In genomic region chrX:48669588-48669987, GRCm38 (mm10) we compare ENCODE assay signal across 22 mouse cellular contexts. TPM values are rescaled to one million over a fixed set of nuclear protein-coding genes. Genes with fewer than 3 reads are reported as not detected.
A peak's percentile ranks its signal among the peaks of the same experiment; 100 is the strongest.
DNase-seq lines count a peak whose midpoint lies in the region; ATAC-seq and TF ChIP-seq lines count a peak whose summit lies in the region.
"Had no signal": no experiment of that assay in that cellular context is flagged by ENCODE, and none has a peak within 500 bp of the region (broad histone marks: within the 10 kb centered on the region; RNA-seq: fewer than 3 reads in every experiment).

No protein-coding gene starts in this region.

- no peaks in the 10 kb centered on the region for H3K9me3 ChIP-seq in forebrain, postnatal 0 days (ENCODE audit: low read length)
- H3K9me3 ChIP-seq in forebrain, embryonic 13.5 days (replicated peaks): no peaks in the 10 kb centered on the region
- no peaks in the 10 kb centered on the region for H3K9me3 ChIP-seq in lung, embryonic 14.5 days (ENCODE audit: low read depth, low read length)
- no peaks in the 10 kb centered on the region for H3K9me3 ChIP-seq in E14TG2a.4 (ENCODE audit: low read length)
- H3K9me3 ChIP-seq: forebrain, embryonic 12.5 days; G1E; megakaryocyte, embryonic 14.5 days had no signal

- H3K9ac ChIP-seq in forebrain, postnatal 0 days: no peak overlapping the region
- no peak overlapping the region for H3K9ac ChIP-seq in forebrain, embryonic 13.5 days
- H3K9ac ChIP-seq in lung, embryonic 14.5 days: no peak overlapping the region
- H3K9ac ChIP-seq: forebrain, embryonic 12.5 days had no signal

- ATAC-seq in forebrain, postnatal 0 days: no peak
- no peak for ATAC-seq in forebrain, embryonic 13.5 days
- no peak for ATAC-seq in lung, embryonic 14.5 days (ENCODE audit: insufficient read depth)
- ATAC-seq: hindbrain, postnatal 0 days had no signal

- WGBS in forebrain, postnatal 0 days: 59% methylated on average over 3 of the region's 3 CpGs
- 70% methylated on average over 3 of the region's 3 CpGs for WGBS in forebrain, embryonic 13.5 days
- WGBS in lung, embryonic 14.5 days: 56% methylated on average over 3 of the region's 3 CpGs

- H3K36me3 ChIP-seq in forebrain, postnatal 0 days (ENCODE audit: insufficient read depth): no peaks in the 10 kb centered on the region
- H3K36me3 ChIP-seq in forebrain, embryonic 13.5 days (ENCODE audit: poor library complexity, severe bottlenecking): no peaks in the 10 kb centered on the region
- H3K36me3 ChIP-seq in lung, embryonic 14.5 days (ENCODE audit: insufficient read depth): no peaks in the 10 kb centered on the region
- H3K36me3 ChIP-seq in E14TG2a.4 (ENCODE audit: insufficient read depth, low read length): no peaks in the 10 kb centered on the region
- H3K36me3 ChIP-seq: forebrain, embryonic 12.5 days; G1E had no signal

- no peaks in the 10 kb centered on the region for H3K4me1 ChIP-seq in forebrain, postnatal 0 days (ENCODE audit: insufficient read depth)
- H3K4me1 ChIP-seq in forebrain, embryonic 13.5 days: no peaks in the 10 kb centered on the region
- no peaks in the 10 kb centered on the region for H3K4me1 ChIP-seq in lung, embryonic 14.5 days (ENCODE audit: insufficient read depth)
- no peaks in the 10 kb centered on the region for H3K4me1 ChIP-seq in E14TG2a.4 (replicated peaks; ENCODE audit: low read depth, low read length)
- H3K4me1 ChIP-seq: forebrain, embryonic 12.5 days had no signal

- TF ChIP-seq CTCF in forebrain, postnatal 0 days (IDR thresholded peaks at IDR 0.05; ENCODE audit: low read depth): peak; percentile 18; the same call in 1 of the 2 replicates
- TF ChIP-seq CTCF in lung, embryonic 14.5 days (IDR thresholded peaks at IDR 0.05; ENCODE audit: low read depth): peak; percentile 28; the same call in 1 of the 2 replicates
- TF ChIP-seq CTCF in E14TG2a.4 (conservative IDR thresholded peaks at IDR 0.05; ENCODE audit: low read length): peak; percentile 49

- no peak overlapping the region for H3K4me3 ChIP-seq in forebrain, postnatal 0 days (ENCODE audit: low read depth, low read length)
- no peak overlapping the region for H3K4me3 ChIP-seq in forebrain, embryonic 13.5 days
- no peak overlapping the region for H3K4me3 ChIP-seq in lung, embryonic 14.5 days (ENCODE audit: low read depth, low read length)
- H3K4me3 ChIP-seq in E14TG2a.4 (replicated peaks; ENCODE audit: low read length): no peak overlapping the region
- H3K4me3 ChIP-seq: forebrain, embryonic 12.5 days; megakaryocyte, embryonic 14.5 days; myocyte had no signal

- no peak for DNase-seq in forebrain, postnatal 0 days
- DNase-seq in lung, embryonic 14.5 days: peak; percentile 21
- DNase-seq in lung, adult 18-20 months: no peak
- peak; percentile 4 for DNase-seq in induced T-regulatory cell, adult 2 months (ENCODE audit: low read depth)
- no peak for DNase-seq in frontal cortex, postnatal 10 days (ENCODE audit: low spot score in 2 of 2)
- DNase-seq in Muller cell, postnatal 12 days (ENCODE audit: inconsistent ontology term): no peak
- DNase-seq: adrenal gland, postnatal 25 days; cerebellum, adult 11-12 months; gastrocnemius, postnatal 14 days; layer of hippocampus, postnatal 36 days; spleen, adult 18-20 months had no signal

- H3K27me3 ChIP-seq in forebrain, postnatal 0 days (ENCODE audit: insufficient read depth, low read length): no peaks in the 10 kb centered on the region
- no peaks in the 10 kb centered on the region for H3K27me3 ChIP-seq in forebrain, embryonic 13.5 days
- H3K27me3 ChIP-seq in lung, embryonic 14.5 days (ENCODE audit: insufficient read depth, low read length): no peaks in the 10 kb centered on the region
- no peaks in the 10 kb centered on the region for H3K27me3 ChIP-seq in E14TG2a.4 (ENCODE audit: insufficient read depth, low read length)
- H3K27me3 ChIP-seq: forebrain, embryonic 12.5 days had no signal

- H3K27ac ChIP-seq in forebrain, postnatal 0 days (ENCODE audit: low read depth, low read length): no peak overlapping the region
- H3K27ac ChIP-seq in forebrain, embryonic 13.5 days: no peak overlapping the region
- H3K27ac ChIP-seq in lung, embryonic 14.5 days (ENCODE audit: low read depth): no peak overlapping the region
- H3K27ac ChIP-seq: forebrain, embryonic 12.5 days; hindbrain, postnatal 0 days; kidney, postnatal 0 days had no signal

- H3K4me2 ChIP-seq in forebrain, postnatal 0 days (ENCODE audit: low read depth): no peak overlapping the region
- no peak overlapping the region for H3K4me2 ChIP-seq in forebrain, embryonic 13.5 days
- H3K4me2 ChIP-seq in lung, embryonic 14.5 days: no peak overlapping the region
- H3K4me2 ChIP-seq: forebrain, embryonic 12.5 days had no signal

RNA-seq across cellular contexts. Expression of gene Gpr119, which starts 4.7 kb away (rescaled TPM):
- 0.14 TPM in 1 of 2 replicates, not detected in the other for total RNA-seq in forebrain, postnatal 0 days (2014; rRNA removed)
- polyA plus RNA-seq in forebrain, postnatal 0 days (2015; fragmentation: Nextera tagmentation; extraction: Ambion mirVana): not detected in 2 replicates
- not detected in 2 replicates for polyA plus RNA-seq in forebrain, embryonic 13.5 days (2015; fragmentation: Nextera tagmentation; extraction: Ambion mirVana)
- not detected in 2 replicates for polyA plus RNA-seq in lung, embryonic 14.5 days (2014; fragmentation: Nextera tagmentation; extraction: Ambion mirVana)
- total RNA-seq: G1E; gastrocnemius, postnatal 14 days; hindbrain, postnatal 0 days; layer of hippocampus, postnatal 36 days; liver, adult 2 months had no signal
- polyA plus RNA-seq: embryonic facial prominence, embryonic 11.5 days; forebrain, embryonic 12.5 days; G1E; heart, embryonic 16.5 days; hindbrain, postnatal 0 days; kidney, postnatal 0 days; liver, adult 2 months; myocyte had no signal

RNA-seq across cellular contexts. Expression of gene Rbmx2, which starts 25.2 kb away (rescaled TPM):
- 9.7 and 13.1 TPM in 2 replicates for total RNA-seq in forebrain, postnatal 0 days (2014; rRNA removed)
- 28.5 and 30.3 TPM in 2 replicates for polyA plus RNA-seq in forebrain, postnatal 0 days (2015; fragmentation: Nextera tagmentation; extraction: Ambion mirVana)
- polyA plus RNA-seq in forebrain, embryonic 13.5 days (2015; fragmentation: Nextera tagmentation; extraction: Ambion mirVana): 31.5 and 35.2 TPM in 2 replicates
- 21.9 and 27.6 TPM in 2 replicates for polyA plus RNA-seq in lung, embryonic 14.5 days (2014; fragmentation: Nextera tagmentation; extraction: Ambion mirVana)

RNA-seq across cellular contexts. Expression of gene Slc25a14, which starts 46.4 kb away (rescaled TPM):
- 25.9 and 26.8 TPM in 2 replicates for total RNA-seq in forebrain, postnatal 0 days (2014; rRNA removed)
- 51.9 and 54.2 TPM in 2 replicates for polyA plus RNA-seq in forebrain, postnatal 0 days (2015; fragmentation: Nextera tagmentation; extraction: Ambion mirVana)
- polyA plus RNA-seq in forebrain, embryonic 13.5 days (2015; fragmentation: Nextera tagmentation; extraction: Ambion mirVana): 41.0 and 42.5 TPM in 2 replicates
- 11.3 and 14.1 TPM in 2 replicates for polyA plus RNA-seq in lung, embryonic 14.5 days (2014; fragmentation: Nextera tagmentation; extraction: Ambion mirVana)

Comparison
In these comparisons a context has a peak if more than half of its experiments do, and no peak if none do; other contexts are left out.
1. DNase-seq: peak in lung, embryonic 14.5 days (single experiment) and induced T-regulatory cell, adult 2 months (single experiment); none in forebrain, postnatal 0 days (single experiment), lung, adult 18-20 months (0 of 2), frontal cortex, postnatal 10 days (0 of 2) and Muller cell, postnatal 12 days (single experiment).
2. Peak in every context shown above with its lines, with median percentiles within 50 percentile points of each other: CTCF ChIP-seq.